Mouse (Mus musculus) bone marrow, adult 2 months (tissue): ENCODE results near the gene Vps37d. TPM values are rescaled to one million over a fixed set of nuclear protein-coding genes. Genes with fewer than 3 reads are reported as not detected.

Experiments used
- H3K27ac ChIP-seq: fragments of 200-500 bp; 2 replicates; pipeline ENCODE4 v1.5.1; 2012; ENCODE audit warnings: low read depth, mild to moderate bottlenecking, control low read depth, inconsistent platforms, low read length; ENCODE audit not compliant: control insufficient read depth, poor library complexity, insufficient read depth
- H3K4me1 ChIP-seq: fragments of 200-500 bp; 2 replicates; pipeline ENCODE4 v1.6.1; 2011; ENCODE audit warnings: low read length; ENCODE audit not compliant: control insufficient read depth, insufficient read depth
- H3K4me3 ChIP-seq: fragments of 200-500 bp; replicated peaks from 2 replicates; pipeline ENCODE3; 2011; ENCODE audit warnings: mild to moderate bottlenecking, low read depth, low read length, control low read depth; ENCODE audit not compliant: control insufficient read depth
- CTCF ChIP-seq: fragments of 200-500 bp; IDR thresholded peaks from 2 replicates; pipeline ENCODE4 v1.5.1; 2011; ENCODE audit warnings: low read length, control low read depth; ENCODE audit not compliant: control insufficient read depth, insufficient read depth
- POLR2A ChIP-seq: fragments of 200-500 bp; IDR thresholded peaks from 2 replicates; pipeline ENCODE4 v1.6.1; 2011; ENCODE audit warnings: low read depth, mild to moderate bottlenecking, control low read depth, low read length, borderline replicate concordance; ENCODE audit not compliant: control insufficient read depth
- WGBS: fragments of 180-500 bp; shearing (Covaris S2); methylation state at CpG from one replicate; pipeline ENCODE4 v1.1.7; 2018; 5-methylcytosine and 5-hydroxymethylcytosine counted together
- polyA plus RNA-seq: library from polyadenylated mRNA; stranded (reverse); fragments of >200 nt; gene quantifications from 2 replicates; pipeline ENCODE4 v1.2.4, GENCODE M21; 2011; ENCODE audit warnings: low replicate concordance; ENCODE audit not compliant: missing spikeins, insufficient read depth, insufficient read length

The Vps37d gene
- polyA plus RNA-seq, 1 experiment, result 1.6 TPM

GRCm38 (mm10) chr5:135109426-135109825, 31.4 kb upstream of the Vps37d start:
- H3K27ac ChIP-seq, result no peak overlapping the region
- H3K4me3 ChIP-seq, result no peak overlapping the region
- no peak for TF ChIP-seq CTCF
- no peak for TF ChIP-seq POLR2A
- H3K4me1 ChIP-seq, result peaks cover 2% of the 10 kb centered on the region; the same call in 1 of the 2 replicates
- WGBS, result 87% methylated on average over 3 of the region's 3 CpGs

GRCm38 (mm10) chr5:135109017-135109416, 31.0 kb upstream of the Vps37d start:
- no peak overlapping the region for H3K27ac ChIP-seq
- no peak for TF ChIP-seq CTCF
- no peak for TF ChIP-seq POLR2A
- no peak overlapping the region for H3K4me3 ChIP-seq
- H3K4me1 ChIP-seq, result peaks cover 2% of the 10 kb centered on the region; the same call in 1 of the 2 replicates
- WGBS, result 62% methylated on average over 6 of the region's 6 CpGs

GRCm38 (mm10) chr5:135107521-135108501, 29.7 kb upstream of the Vps37d start:
- TF ChIP-seq POLR2A (no peak), CTCF (peak; percentile 48; the same call in 1 of the 2 replicates)
- Histone ChIP-seq H3K4me3 (no peak overlapping the region), H3K27ac (no peak overlapping the region), H3K4me1 (peaks cover 2% of the 10 kb centered on the region; the same call in 1 of the 2 replicates)
- 7% methylated on average over 40 of the region's 40 CpGs for WGBS

- H3K4me3 ChIP-seq, result no peak overlapping the region
- 1% methylated on average over 48 of the region's 48 CpGs for WGBS
These were observed 28.7 kb upstream of the Vps37d start for GRCm38 (mm10) chr5:135106758-135107256.

GRCm38 (mm10) chr5:135103999-135104660, 26.1 kb upstream of the Vps37d start:
- Histone ChIP-seq H3K27ac (no peak overlapping the region), H3K4me1 (peaks cover 2% of the 10 kb centered on the region; the same call in 1 of the 2 replicates), H3K4me3 (no peak overlapping the region)
- 52% methylated on average over 11 of the region's 11 CpGs for WGBS
- TF ChIP-seq POLR2A (no peak), CTCF (peak; percentile 38; the same call in 1 of the 2 replicates)

More at GRCm38 (mm10) chr5:135106758-135107256, 28.7 kb upstream of the Vps37d start:
- Histone ChIP-seq H3K4me1 (peaks cover 2% of the 10 kb centered on the region; the same call in 1 of the 2 replicates), H3K27ac (no peak overlapping the region)
- no peak for TF ChIP-seq POLR2A

GRCm38 (mm10) chr5:135100981-135101380, 22.9 kb upstream of the Vps37d start:
- Histone ChIP-seq H3K27ac (no peak overlapping the region), H3K4me1 (no peaks in the 10 kb centered on the region; the same call in 1 of the 2 replicates), H3K4me3 (no peak overlapping the region)
- 22% methylated on average over 1 of the region's 1 CpGs for WGBS
- TF ChIP-seq CTCF (no peak), POLR2A (no peak)

- H3K4me3 ChIP-seq, result no peak within 1 kb of the TSS
- no peak within 1 kb of the TSS for H3K27ac ChIP-seq
- WGBS, result 6% methylated on average over 39 of the region's 39 CpGs
- no peak for TF ChIP-seq CTCF
- no peak for TF ChIP-seq POLR2A
- H3K4me1 ChIP-seq, result no peaks in the 10 kb centered on the region
These were observed 11.6 kb upstream of the Vps37d start, which contains the start of gene Mlxipl for GRCm38 (mm10) chr5:135089653-135090052. Mlxipl (plus strand) TSS chr5:135089890.

- Histone ChIP-seq H3K27ac (no peak overlapping the region), H3K4me3 (no peak overlapping the region), H3K4me1 (no peaks in the 10 kb centered on the region)
- WGBS, result 42% methylated on average over 4 of the region's 4 CpGs
- no peak for TF ChIP-seq CTCF
- TF ChIP-seq POLR2A, result no peak
These were observed 8.8 kb upstream of the Vps37d start for GRCm38 (mm10) chr5:135086871-135087270.
